ENCODE assay signal across 9 mouse cellular contexts in the genomic region with DNA sequence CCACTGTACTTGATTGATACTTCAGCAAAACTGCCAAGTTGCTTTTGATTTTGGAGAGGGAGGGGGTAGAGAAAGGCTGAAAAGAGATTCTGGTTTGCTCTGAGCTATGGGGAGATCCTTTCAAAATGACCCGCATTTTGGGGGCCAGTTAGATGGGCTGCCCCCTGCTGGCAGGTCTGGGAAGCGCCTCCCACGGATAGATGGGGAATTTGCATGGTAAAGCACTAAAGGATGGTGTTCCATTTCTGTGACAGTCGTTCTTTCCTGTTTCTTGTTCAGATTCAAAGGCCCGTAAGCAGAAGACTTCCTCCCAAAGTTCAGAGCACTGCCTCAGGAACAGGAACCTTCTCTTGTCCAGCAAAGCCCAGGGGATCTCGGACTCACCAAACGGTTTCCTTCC. TPM values are rescaled to one million over a fixed set of nuclear protein-coding genes. Genes with fewer than 3 reads are reported as not detected.
DNase-seq lines count a peak whose midpoint lies in the region; ATAC-seq and TF ChIP-seq lines count a peak whose summit lies in the region.
"Had no signal": no experiment of that assay in that cellular context is flagged by ENCODE, and none has a peak within 500 bp of the region (broad histone marks: within the 10 kb centered on the region; RNA-seq: fewer than 3 reads in every experiment).

No protein-coding gene starts in this region.

- H3K9me3 ChIP-seq in lung, embryonic 14.5 days (ENCODE audit: low read depth, low read length): no peaks in the 10 kb centered on the region
- H3K9me3 ChIP-seq: heart, embryonic 15.5 days had no signal

- whole genome bisulfite sequencing in lung, embryonic 14.5 days: 48% methylated on average over 7 of the region's 7 CpGs

- no peaks in the 10 kb centered on the region for H3K27me3 ChIP-seq in lung, embryonic 14.5 days (ENCODE audit: insufficient read depth, low read length)
- H3K27me3 ChIP-seq: heart, embryonic 15.5 days had no signal

- no peak for ATAC-seq in cerebellum, adult (ENCODE audit: insufficient number of reproducible peaks, low FRiP score, low TSS enrichment)
- no peak for ATAC-seq in lung, embryonic 14.5 days (ENCODE audit: insufficient read depth)

- TF ChIP-seq CTCF in lung, embryonic 14.5 days (IDR thresholded peaks at IDR 0.05; ENCODE audit: low read depth): peak; percentile 75

- H3K27ac ChIP-seq in lung, embryonic 14.5 days (ENCODE audit: low read depth): no peak overlapping the region
- H3K27ac ChIP-seq: heart, embryonic 15.5 days had no signal

- intact Hi-C loops in heart, postnatal 10 days (cut with DNase I): loop anchor here (1.0 to 2.0 kb wide), 2 partner anchors 105 to 399 kb away; no protein-coding TSS in a partner anchor

- no peak overlapping the region for H3K9ac ChIP-seq in lung, embryonic 14.5 days
- H3K9ac ChIP-seq: heart, embryonic 15.5 days had no signal

- H3K36me3 ChIP-seq in lung, embryonic 14.5 days (ENCODE audit: insufficient read depth): peaks cover 57% of the 10 kb centered on the region; the same call in 1 of the 2 replicates

- H3K4me2 ChIP-seq in lung, embryonic 14.5 days: no peak overlapping the region
- H3K4me2 ChIP-seq: heart, embryonic 15.5 days had no signal

- no peak overlapping the region for H3K4me3 ChIP-seq in lung, embryonic 14.5 days (ENCODE audit: low read depth, low read length)
- H3K4me3 ChIP-seq: heart, embryonic 15.5 days had no signal

- no peaks in the 10 kb centered on the region for H3K4me1 ChIP-seq in lung, embryonic 14.5 days (ENCODE audit: insufficient read depth)
- H3K4me1 ChIP-seq: heart, embryonic 15.5 days had no signal

- DNase-seq in cerebellum, adult 18-20 months: peak; percentile 39 to 59
- peak; percentile 18 for DNase-seq in ovary, postnatal 10 days (ENCODE audit: low spot score)
- no peak for DNase-seq in ovary, adult 18-20 months (ENCODE audit: low spot score)
- DNase-seq in cerebellum, postnatal 10 days: peak; percentile 67 to 74
- DNase-seq in heart, postnatal 10 days: peak; percentile 39 to 66
- DNase-seq in lung, embryonic 14.5 days: peak; percentile 53
- DNase-seq in spleen, adult 18-20 months: peak; percentile 18 to 63

RNA-seq across cellular contexts. Expression of a gene that starts 42.5 kb away (rescaled TPM):
- 10 to 100 TPM in 1 of 2 experiments, 1 to 10 TPM in 1; 9.6 to 13.6 TPM for total RNA-seq in heart, postnatal 10 days (2021)
- 6.2 and 7.3 TPM in 2 replicates for polyA plus RNA-seq in lung, embryonic 14.5 days (2014; fragmentation: Nextera tagmentation; extraction: Ambion mirVana)
